Mouse (Mus musculus): ENCODE data around the gene Tango6.

Gene Tango6

GRCm38 (mm10) chr8:106700131-106700530 lies 17.3 kb downstream of the Tango6 start:
- DNase-seq (ENCODE audit: low spot score): no peak

GRCm38 (mm10) chr8:106701360-106701759 lies 18.5 kb downstream of the Tango6 start:
- no peak for DNase-seq (ENCODE audit: low spot score)

GRCm38 (mm10) chr8:106704199-106704900 lies 21.5 kb downstream of the Tango6 start:
- no peak for DNase-seq (ENCODE audit: low spot score)

- peak; percentile 64 for DNase-seq (ENCODE audit: low spot score)
Measured at GRCm38 (mm10) chr8:106704901-106705321, 22.0 kb downstream of the Tango6 start.

- no peak for DNase-seq (ENCODE audit: low spot score)
Measured at GRCm38 (mm10) chr8:106706194-106706593, 23.3 kb downstream of the Tango6 start.

GRCm38 (mm10) chr8:106710002-106710401 lies 27.1 kb downstream of the Tango6 start:
- DNase-seq (ENCODE audit: low spot score): no peak

- no peak for DNase-seq (ENCODE audit: low spot score)
Measured at GRCm38 (mm10) chr8:106712487-106712886, 29.6 kb downstream of the Tango6 start.

- no peak for DNase-seq (ENCODE audit: low spot score)
Measured at GRCm38 (mm10) chr8:106714297-106714696, 31.4 kb downstream of the Tango6 start.

- DNase-seq (ENCODE audit: low spot score): peak; percentile 91
Measured at GRCm38 (mm10) chr8:106718091-106718500, 35.2 kb downstream of the Tango6 start.

GRCm38 (mm10) chr8:106720921-106721320 lies 38.1 kb downstream of the Tango6 start:
- no peak for DNase-seq (ENCODE audit: low spot score)

GRCm38 (mm10) chr8:106722453-106722852 lies 39.6 kb downstream of the Tango6 start:
- DNase-seq (ENCODE audit: low spot score): no peak

GRCm38 (mm10) chr8:106723921-106724320 lies 41.1 kb downstream of the Tango6 start:
- DNase-seq (ENCODE audit: low spot score): no peak

GRCm38 (mm10) chr8:106726551-106726950 lies 43.7 kb downstream of the Tango6 start:
- no peak for DNase-seq (ENCODE audit: low spot score)

- DNase-seq (ENCODE audit: low spot score): no peak
Measured at GRCm38 (mm10) chr8:106727241-106727835, 44.5 kb downstream of the Tango6 start.

- no peak for DNase-seq (ENCODE audit: low spot score)
Measured at GRCm38 (mm10) chr8:106727889-106728288, 45.0 kb downstream of the Tango6 start.

GRCm38 (mm10) chr8:106732921-106733320 lies 50.1 kb downstream of the Tango6 start:
- DNase-seq (ENCODE audit: low spot score): no peak

GRCm38 (mm10) chr8:106733703-106734102 lies 50.8 kb downstream of the Tango6 start:
- no peak for DNase-seq (ENCODE audit: low spot score)

- DNase-seq (ENCODE audit: low spot score): no peak
Measured at GRCm38 (mm10) chr8:106734222-106734621, 51.4 kb downstream of the Tango6 start.

- DNase-seq (ENCODE audit: low spot score): no peak
Measured at GRCm38 (mm10) chr8:106736861-106737662, 54.2 kb downstream of the Tango6 start.

- no peak for DNase-seq (ENCODE audit: low spot score)
Measured at GRCm38 (mm10) chr8:106737846-106738245, 55.0 kb downstream of the Tango6 start.

- DNase-seq (ENCODE audit: low spot score): no peak
Measured at GRCm38 (mm10) chr8:106742321-106742720, 59.5 kb downstream of the Tango6 start.

GRCm38 (mm10) chr8:106743361-106743760 lies 60.5 kb downstream of the Tango6 start:
- no peak for DNase-seq (ENCODE audit: low spot score)

- DNase-seq (ENCODE audit: low spot score): no peak
Measured at GRCm38 (mm10) chr8:106753436-106753835, 70.6 kb downstream of the Tango6 start.
